Mouse (Mus musculus) neural tube, embryonic 14.5 days (tissue): ENCODE data around the gene Trafd1. TPM values are rescaled to one million over a fixed set of nuclear protein-coding genes. Genes with fewer than 3 reads are reported as not detected.

Experiments used
- ATAC-seq: fragments of 200-750 bp; cut with Nextera tagmentation; 2 replicates; pipeline ENCODE4 v1.8.0; 2017; ENCODE audit warnings: low read depth, mild to moderate bottlenecking, moderate TSS enrichment, moderate library complexity
- H3K27ac ChIP-seq: fragments of 300-500 bp; sonication (generic); 2 replicates; pipeline ENCODE4 v1.5.1; 2014; ENCODE audit warnings: low read depth, mild to moderate bottlenecking, control low read depth, low read length, moderate library complexity, mixed read lengths
- H3K27me3 ChIP-seq: fragments of 300-500 bp; sonication (generic); 2 replicates; pipeline ENCODE4 v1.6.1; 2014; ENCODE audit warnings: low read length; ENCODE audit not compliant: control insufficient read depth, insufficient read depth
- H3K36me3 ChIP-seq: fragments of 300-500 bp; sonication (generic); 2 replicates; pipeline ENCODE4 v1.6.1; 2014; ENCODE audit warnings: low read length, mixed read lengths; ENCODE audit not compliant: control insufficient read depth, insufficient read depth
- H3K4me1 ChIP-seq: fragments of 300-500 bp; sonication (generic); 2 replicates; pipeline ENCODE4 v1.6.1; 2014; ENCODE audit warnings: low read length; ENCODE audit not compliant: control insufficient read depth, insufficient read depth
- H3K4me2 ChIP-seq: fragments of 300-500 bp; sonication (generic); 2 replicates; pipeline ENCODE4 v1.6.1; 2014; ENCODE audit warnings: mild to moderate bottlenecking, low read depth, low read length, control low read depth
- H3K4me3 ChIP-seq: fragments of 300-500 bp; sonication (generic); 2 replicates; pipeline ENCODE4 v1.5.1; 2014; ENCODE audit warnings: low read depth, low read length, control low read depth, mixed read lengths
- H3K9ac ChIP-seq: fragments of 300-500 bp; sonication (generic); replicated peaks from 2 replicates; pipeline ENCODE4 v1.6.1; 2014; ENCODE audit warnings: low read depth, mild to moderate bottlenecking, control low read depth, low read length, mixed read lengths
- H3K9me3 ChIP-seq: fragments of 300-500 bp; sonication (generic); 2 replicates; pipeline ENCODE4 v1.6.1; 2016; ENCODE audit warnings: low read length; ENCODE audit not compliant: control insufficient read depth
- WGBS: fragments of 180-500 bp; shearing (Covaris S2); extraction: QIAGEN DNeasy Blood & Tissue Kit; methylation state at CpG from one replicate; pipeline ENCODE4 v1.1.7; 2014; 5-methylcytosine and 5-hydroxymethylcytosine counted together
- polyA plus RNA-seq: library from polyadenylated mRNA; unstranded; fragments of >200 nt; fragmentation: Nextera tagmentation; extraction: Ambion mirVana; gene quantifications from 2 replicates; pipeline ENCODE4 v1.2.1, GENCODE M21; 2014

Gene Trafd1
- polyA plus RNA-seq, 1 experiment from 2014 or later = 121 TPM

DNA sequence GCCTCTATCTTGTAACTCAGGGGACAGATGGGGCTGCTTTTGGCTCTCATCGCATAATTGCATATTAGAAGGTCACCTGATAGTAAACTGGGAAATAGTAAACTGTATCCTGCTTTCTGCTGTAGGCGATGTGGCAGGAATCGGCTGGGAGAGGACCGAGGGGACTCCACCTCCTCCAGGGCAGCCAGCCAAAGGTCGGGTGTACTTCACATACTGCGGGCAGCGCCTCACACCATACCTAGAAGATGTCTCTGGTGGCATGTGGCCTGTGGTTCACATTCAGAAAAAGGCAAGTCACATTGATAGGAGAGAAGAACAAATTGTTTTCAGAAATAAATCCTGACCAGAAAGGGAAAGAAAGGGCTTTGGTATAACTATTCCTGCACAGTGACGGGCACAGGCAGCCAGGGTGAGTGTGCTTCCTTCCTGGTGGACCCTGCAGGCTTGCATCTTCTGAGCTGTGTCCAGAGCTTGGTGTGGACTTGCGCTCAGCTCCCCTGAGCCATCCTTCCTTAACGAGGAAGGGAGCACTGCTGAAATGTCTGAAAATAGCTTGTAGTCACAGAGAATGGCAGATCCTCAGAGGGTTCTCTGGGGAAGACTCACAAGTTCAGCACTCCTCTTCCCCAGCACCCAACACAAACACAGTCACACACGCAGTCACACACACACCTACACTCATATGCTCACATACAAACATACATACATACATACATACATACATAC, 55.9 kb downstream of the Trafd1 start:
- no peak overlapping the region for H3K27ac ChIP-seq
- no peak overlapping the region for H3K4me2 ChIP-seq
- H3K4me3 ChIP-seq = no peak overlapping the region
- WGBS = 78% methylated on average over 11 of the region's 11 CpGs
- H3K9me3 ChIP-seq = no peaks in the 10 kb centered on the region
- ATAC-seq = no peak
- H3K36me3 ChIP-seq = peaks cover 74% of the 10 kb centered on the region
- no peaks in the 10 kb centered on the region for H3K4me1 ChIP-seq
- no peak overlapping the region for H3K9ac ChIP-seq
- no peaks in the 10 kb centered on the region for H3K27me3 ChIP-seq

DNA sequence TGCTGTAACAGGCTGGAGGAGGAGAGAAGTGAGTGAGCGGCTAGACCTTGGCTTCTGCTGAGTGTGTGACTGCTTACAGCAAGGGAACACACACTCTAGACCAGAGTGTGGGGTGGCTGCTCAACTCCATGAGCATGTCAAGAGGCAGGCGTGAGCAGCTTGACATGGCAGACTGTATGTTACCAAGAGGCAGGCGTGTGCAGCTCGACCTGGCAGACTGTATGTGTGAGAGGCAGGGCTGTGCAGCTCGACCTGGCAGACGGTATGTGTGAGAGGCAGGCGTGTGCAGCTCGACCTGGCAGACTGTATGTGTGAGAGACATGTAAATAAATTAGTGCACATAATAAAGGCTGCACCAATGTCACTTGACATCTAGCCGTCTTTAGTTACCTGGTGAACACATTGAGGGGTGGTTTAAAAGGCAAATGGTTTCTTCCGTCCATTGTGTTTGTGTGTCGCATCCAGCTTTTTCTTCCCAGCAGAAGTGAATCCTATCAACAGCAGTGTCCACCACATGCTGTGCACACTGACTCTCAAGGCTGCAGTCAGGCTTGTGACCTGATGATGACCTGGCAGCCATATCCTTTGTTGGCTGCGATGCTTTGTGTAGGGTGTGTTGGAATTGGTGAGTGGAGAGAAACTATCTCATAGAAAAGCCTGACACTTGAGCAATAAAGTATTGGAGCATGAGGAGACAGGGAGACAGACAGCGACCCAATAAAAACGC, 59.2 kb downstream of the Trafd1 start:
- no peak overlapping the region for H3K4me2 ChIP-seq
- peaks cover 74% of the 10 kb centered on the region for H3K36me3 ChIP-seq
- H3K4me3 ChIP-seq = no peak overlapping the region
- 50% methylated on average over 14 of the region's 14 CpGs for WGBS
- H3K27me3 ChIP-seq = no peaks in the 10 kb centered on the region
- H3K4me1 ChIP-seq = no peaks in the 10 kb centered on the region
- no peak overlapping the region for H3K9ac ChIP-seq
- no peaks in the 10 kb centered on the region for H3K9me3 ChIP-seq
- no peak for ATAC-seq
- no peak overlapping the region for H3K27ac ChIP-seq

Other genes with a start within 250 kb of the Trafd1 start
- 22.0 and 26.6 TPM in 2 replicates for gene Ptpn11, start 194.2 kb downstream of the Trafd1 start, polyA plus RNA-seq
- gene Rpl6, start 181.2 kb downstream of the Trafd1 start, polyA plus RNA-seq = 368 and 383 TPM in 2 replicates
- gene Hectd4, start 165.4 kb downstream of the Trafd1 start, polyA plus RNA-seq = 30.1 and 35.2 TPM in 2 replicates
- gene Naa25, start 12.3 kb upstream of the Trafd1 start, polyA plus RNA-seq = 62.0 and 64.4 TPM in 2 replicates
- gene Tmem116, start 66.3 kb upstream of the Trafd1 start, polyA plus RNA-seq = 2.2 and 3.4 TPM in 2 replicates
- gene Erp29, start 66.9 kb upstream of the Trafd1 start, polyA plus RNA-seq = 146 and 155 TPM in 2 replicates
- gene Adam1b, start 117.8 kb upstream of the Trafd1 start, polyA plus RNA-seq = 0.36 TPM in 1 of 2 replicates, not detected in the other
- 6.8 and 6.9 TPM in 2 replicates for gene Adam1a, start 159.8 kb upstream of the Trafd1 start, polyA plus RNA-seq
- not detected in 2 replicates for gene Gm42878, start 159.8 kb upstream of the Trafd1 start, polyA plus RNA-seq
- gene Mapkapk5, start 160.3 kb upstream of the Trafd1 start, polyA plus RNA-seq = 69.8 and 75.5 TPM in 2 replicates
- gene Aldh2, start 208.2 kb upstream of the Trafd1 start, polyA plus RNA-seq = 39.0 and 66.5 TPM in 2 replicates
- gene Acad12, start 233.3 kb upstream of the Trafd1 start, polyA plus RNA-seq = 1.1 and 2.1 TPM in 2 replicates